Mouse (Mus musculus) G1E (cell line): Measurements from ENCODE around the gene Pou6f1. TPM values are rescaled to one million over a fixed set of nuclear protein-coding genes. Genes with fewer than 3 reads are reported as not detected.

Experiments
- ATAC-seq: 2 replicates; pipeline ENCODE4 v1.8.0; 2016; ENCODE audit warnings: mild to moderate bottlenecking; ENCODE audit not compliant: insufficient number of reproducible peaks, poor library complexity, low FRiP score, severe bottlenecking; ENCODE audit errors: extremely low read depth
- DNase-seq: peaks from one replicate; pipeline ENCODE4 v3.0.0; 2012; ENCODE audit warnings: low spot score
- H3K27me3 ChIP-seq: 2 replicates; pipeline ENCODE4 v1.6.1; 2012; ENCODE audit warnings: mild to moderate bottlenecking, low read length, inconsistent platforms; ENCODE audit not compliant: insufficient read depth
- H3K36me3 ChIP-seq: replicated peaks from 2 replicates; pipeline ENCODE3; 2012; ENCODE audit warnings: mild to moderate bottlenecking, inconsistent platforms
- H3K4me1 ChIP-seq: 2 replicates; pipeline ENCODE4 v1.6.1; 2012; ENCODE audit warnings: low read depth, low read length, inconsistent platforms, mixed read lengths; ENCODE audit not compliant: insufficient read depth
- H3K4me3 ChIP-seq: 2 replicates; pipeline ENCODE4 v1.5.1; 2012; ENCODE audit warnings: low read depth, mild to moderate bottlenecking, inconsistent platforms, low read length, moderate library complexity, mixed read lengths
- H3K9me3 ChIP-seq: replicated peaks from 2 replicates; pipeline ENCODE4 v1.6.1; 2012; ENCODE audit warnings: inconsistent platforms
- CTCF ChIP-seq: IDR thresholded peaks from 2 replicates; pipeline ENCODE4 v1.5.1; 2012; ENCODE audit warnings: low read depth, low read length, inconsistent platforms, mixed read lengths
- GATA1 ChIP-seq: IDR thresholded peaks from 2 replicates; pipeline ENCODE4 v1.6.1; 2012; ENCODE audit warnings: borderline replicate concordance, low read length, inconsistent platforms, mixed read lengths
- GATA2 ChIP-seq: IDR thresholded peaks from 2 replicates; pipeline ENCODE4 v1.6.1; 2012; ENCODE audit warnings: low read depth, low read length, inconsistent platforms, borderline replicate concordance
- POLR2AphosphoS5 ChIP-seq: IDR thresholded peaks from 2 replicates; pipeline ENCODE4 v1.6.1; 2012; ENCODE audit warnings: low read depth, low read length, inconsistent platforms; ENCODE audit not compliant: insufficient replicate concordance
- TAL1 ChIP-seq: conservative IDR thresholded peaks from 2 replicates; pipeline ENCODE4 v1.6.1; 2012; ENCODE audit warnings: low read depth, low read length, inconsistent platforms, mixed read lengths
- polyA plus RNA-seq: library from polyadenylated mRNA; stranded (reverse); fragments of >175 nt; gene quantifications from 2 replicates; pipeline ENCODE4 v1.2.3, GENCODE M21; 2012
- total RNA-seq, 2 experiments: library from RNA; stranded (forward) in 1 of 2; stranded (reverse) in 1 of 2; fragments of 200-1000 nt in 1 of 2; fragments of >200 nt in 1 of 2; fragmentation: Nextera tagmentation in 1 of 2; gene quantifications; 2 replicates each; pipeline ENCODE4 v1.2.3; 2014 to 2017

Gene Pou6f1
- 0.19 and 0.53 TPM in 2 replicates for total RNA-seq (2014; fragmentation: Nextera tagmentation)
- total RNA-seq (2017): 0.11 TPM in 1 of 2 replicates, not detected in the other
- polyA plus RNA-seq: 0.33 and 0.74 TPM in 2 replicates

- H3K9me3 ChIP-seq: no peaks in the 10 kb centered on the region
- H3K4me3 ChIP-seq: peak within 1 kb of the TSS; percentile 67
- H3K27me3 ChIP-seq: peaks cover 29% of the 10 kb centered on the region
- DNase-seq: no peak
- ATAC-seq: no peak
- H3K36me3 ChIP-seq: no peaks in the 10 kb centered on the region
- TF ChIP-seq CTCF (no peak), POLR2AphosphoS5 (no peak), TAL1 (no peak), GATA1 (no peak), GATA2 (no peak)
- H3K4me1 ChIP-seq: peaks cover 5% of the 10 kb centered on the region; the same call in 1 of the 2 replicates
Observed at GRCm38 (mm10) chr15:100599276-100600046, at the start of gene Pou6f1. Gene Pou6f1, minus strand, starts transcription at chr15:100599984.

GRCm38 (mm10) chr15:100646161-100646560 is 46.4 kb upstream of the Pou6f1 start:
- ATAC-seq: no peak
- TF ChIP-seq TAL1 (no peak), GATA2 (no peak), POLR2AphosphoS5 (no peak), CTCF (no peak), GATA1 (no peak)
- no peaks in the 10 kb centered on the region for H3K4me1 ChIP-seq

DNA sequence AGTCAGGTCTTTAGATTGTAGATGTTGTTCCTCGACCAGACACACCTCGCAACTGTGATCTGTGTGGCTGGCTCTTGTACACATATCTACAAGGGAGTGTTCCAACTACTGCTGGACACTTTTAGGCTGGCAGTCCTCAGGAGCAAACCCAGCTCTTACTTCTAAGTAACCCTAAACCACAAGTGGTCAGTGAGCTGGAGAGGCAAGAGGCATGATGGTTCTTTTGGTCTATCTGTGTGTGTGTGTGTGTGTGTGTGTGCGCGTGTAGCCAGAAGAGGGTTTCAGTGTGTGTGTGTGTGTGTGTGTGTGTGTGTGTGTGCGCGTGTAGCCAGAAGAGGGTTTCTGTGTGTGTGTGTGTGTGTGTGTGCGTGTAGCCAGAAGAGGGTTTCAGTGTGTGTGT is 42.7 kb upstream of the Pou6f1 start:
- ATAC-seq: no peak
- H3K9me3 ChIP-seq: no peaks in the 10 kb centered on the region
- H3K4me3 ChIP-seq: no peak overlapping the region
- no peaks in the 10 kb centered on the region for H3K4me1 ChIP-seq
- DNase-seq: no peak
- H3K36me3 ChIP-seq: peaks cover 2% of the 10 kb centered on the region
- TF ChIP-seq GATA1 (no peak), CTCF (no peak), GATA2 (no peak), TAL1 (no peak), POLR2AphosphoS5 (no peak)
- peaks cover 12% of the 10 kb centered on the region; the same call in 1 of the 2 replicates for H3K27me3 ChIP-seq

More at GRCm38 (mm10) chr15:100646161-100646560, 46.4 kb upstream of the Pou6f1 start:
- no peak overlapping the region for H3K4me3 ChIP-seq
- H3K36me3 ChIP-seq: peaks cover 6% of the 10 kb centered on the region
- H3K27me3 ChIP-seq: peaks cover 4% of the 10 kb centered on the region; the same call in 1 of the 2 replicates
- DNase-seq: no peak
- H3K9me3 ChIP-seq: no peaks in the 10 kb centered on the region

- DNase-seq (no peak), ATAC-seq (no peak)
- H3K27me3 ChIP-seq: peaks cover 19% of the 10 kb centered on the region; the same call in 1 of the 2 replicates
- H3K4me3 ChIP-seq: no peak overlapping the region
- TF ChIP-seq POLR2AphosphoS5: no peak
- no peak for TF ChIP-seq TAL1
- no peak for TF ChIP-seq GATA2
- TF ChIP-seq GATA1: no peak
- no peak for TF ChIP-seq CTCF
- H3K36me3 ChIP-seq: peaks cover 2% of the 10 kb centered on the region
- H3K4me1 ChIP-seq: no peaks in the 10 kb centered on the region
- H3K9me3 ChIP-seq: peaks cover 5% of the 10 kb centered on the region
Observed at GRCm38 (mm10) chr15:100641226-100641810, 41.5 kb upstream of the Pou6f1 start.

GRCm38 (mm10) chr15:100639972-100640750 is 40.4 kb upstream of the Pou6f1 start:
- H3K27me3 ChIP-seq: peaks cover 24% of the 10 kb centered on the region; the same call in 1 of the 2 replicates
- H3K36me3 ChIP-seq: peaks cover 2% of the 10 kb centered on the region
- H3K4me3 ChIP-seq: no peak overlapping the region
- ATAC-seq: no peak
- no peak for TF ChIP-seq POLR2AphosphoS5
- no peak for TF ChIP-seq GATA1
- TF ChIP-seq GATA2: no peak
- H3K4me1 ChIP-seq: no peaks in the 10 kb centered on the region
- H3K9me3 ChIP-seq: peaks cover 6% of the 10 kb centered on the region
- DNase-seq: no peak

- ATAC-seq (no peak), DNase-seq (no peak)
- peaks cover 30% of the 10 kb centered on the region for H3K27me3 ChIP-seq
- no peaks in the 10 kb centered on the region for H3K36me3 ChIP-seq
- TF ChIP-seq TAL1: no peak
- TF ChIP-seq CTCF: no peak
- no peak for TF ChIP-seq POLR2AphosphoS5
- no peak for TF ChIP-seq GATA1
- no peak for TF ChIP-seq GATA2
- no peak overlapping the region for H3K4me3 ChIP-seq
- H3K9me3 ChIP-seq: peaks cover 6% of the 10 kb centered on the region
- no peaks in the 10 kb centered on the region for H3K4me1 ChIP-seq
Observed at GRCm38 (mm10) chr15:100637661-100638060, 37.9 kb upstream of the Pou6f1 start.
